Mouse (Mus musculus) megakaryocyte progenitor cell, adult 5-6 weeks (primary cell): ENCODE data around the gene Gpcpd1. TPM values are rescaled to one million over a fixed set of nuclear protein-coding genes. Genes with fewer than 3 reads are reported as not detected.

Experiments
- ATAC-seq: replicated peaks from 2 replicates; pipeline ENCODE4 v1.8.0; 2016; ENCODE audit warnings: mild to moderate bottlenecking, moderate TSS enrichment, inconsistent platforms; ENCODE audit not compliant: poor library complexity
- total RNA-seq, 2 experiments: library from RNA; stranded (forward) in 1 of 2; stranded (reverse) in 1 of 2; fragments of 157-497, 149-512 nt in 1 of 2; fragments of 200-1000 nt in 1 of 2; gene quantifications; 2 replicates each; pipeline versions ENCODE4 v1.2.3 to v1.2.4; 2015 to 2017

Gene Gpcpd1
- total RNA-seq, 2 experiments from 2014 or later, result 17.9 to 28.9 TPM

- ATAC-seq, result no peak
These were observed 69.3 kb downstream of the Gpcpd1 start for GRCm38 (mm10) chr2:132518021-132518901.

- no peak for ATAC-seq
These were observed 70.2 kb downstream of the Gpcpd1 start for GRCm38 (mm10) chr2:132517194-132517836.

GRCm38 (mm10) chr2:132516130-132517030 lies 71.1 kb downstream of the Gpcpd1 start:
- peak; percentile 52 for ATAC-seq

GRCm38 (mm10) chr2:132515607-132516006 lies 71.9 kb downstream of the Gpcpd1 start:
- ATAC-seq, result no peak

- no peak for ATAC-seq
These were observed 72.5 kb downstream of the Gpcpd1 start for GRCm38 (mm10) chr2:132515076-132515475.

DNA sequence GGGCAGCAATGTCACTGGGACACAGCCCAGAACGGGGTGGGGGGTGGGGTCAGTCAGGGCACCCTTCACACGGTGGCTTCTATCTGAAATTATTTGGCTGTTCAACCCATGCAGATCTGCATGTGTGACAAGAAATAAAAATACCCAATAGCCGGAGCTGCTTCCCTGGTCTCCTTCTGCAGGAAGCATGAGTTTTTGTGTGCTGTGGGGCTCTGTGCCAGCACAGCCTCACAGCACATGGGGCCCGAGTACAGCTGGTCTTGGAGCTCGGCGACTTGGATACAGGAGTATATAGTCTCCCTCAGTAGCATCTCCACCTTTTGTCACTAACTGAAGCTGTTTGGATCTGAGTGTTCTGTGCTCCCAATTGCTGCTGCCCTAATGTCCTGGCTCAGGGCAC lies 73.2 kb downstream of the Gpcpd1 start:
- ATAC-seq, result no peak

DNA sequence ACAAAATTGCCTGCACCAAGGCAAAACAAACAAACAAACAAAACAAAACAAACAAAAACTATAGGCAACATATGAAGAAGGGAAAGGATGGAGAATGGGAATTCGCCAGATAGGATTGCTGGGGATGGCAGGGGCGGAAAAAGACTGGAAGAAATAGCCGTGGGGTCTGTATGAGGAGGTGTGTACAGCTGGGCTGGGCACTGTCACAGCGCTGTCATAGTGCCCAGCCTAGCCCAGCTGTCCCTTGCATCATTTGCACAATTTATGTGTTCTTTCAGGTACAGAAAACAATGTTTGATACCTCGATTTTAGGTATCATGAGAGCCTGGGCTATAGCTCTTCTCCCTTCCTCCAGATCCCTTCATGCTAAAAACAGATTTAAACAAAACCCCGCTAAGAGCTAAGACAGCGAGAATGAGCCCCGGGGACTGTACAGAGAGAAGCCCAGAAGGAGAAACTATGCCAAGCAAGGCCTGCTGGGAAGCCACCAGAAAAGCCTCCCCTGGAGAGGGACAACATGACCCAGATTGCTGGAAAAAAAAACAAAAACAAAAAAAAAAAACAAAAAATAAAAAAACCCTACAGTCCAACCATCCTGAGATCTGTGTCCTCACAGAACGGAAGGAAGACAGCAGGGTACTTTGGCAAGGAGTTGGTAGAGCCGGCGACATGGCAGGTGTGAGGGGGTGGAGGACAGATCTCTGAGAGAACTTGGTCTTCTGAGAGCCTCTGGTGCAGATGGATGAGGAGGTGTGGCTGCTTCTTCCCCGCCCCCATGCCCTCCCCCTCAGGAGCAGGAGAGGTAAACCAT lies 74.0 kb downstream of the Gpcpd1 start:
- ATAC-seq, result no peak

- ATAC-seq, result no peak
These were observed 74.6 kb downstream of the Gpcpd1 start for GRCm38 (mm10) chr2:132512977-132513351.

GRCm38 (mm10) chr2:132512051-132512976 lies 75.2 kb downstream of the Gpcpd1 start:
- ATAC-seq, result peak; percentile 67

DNA sequence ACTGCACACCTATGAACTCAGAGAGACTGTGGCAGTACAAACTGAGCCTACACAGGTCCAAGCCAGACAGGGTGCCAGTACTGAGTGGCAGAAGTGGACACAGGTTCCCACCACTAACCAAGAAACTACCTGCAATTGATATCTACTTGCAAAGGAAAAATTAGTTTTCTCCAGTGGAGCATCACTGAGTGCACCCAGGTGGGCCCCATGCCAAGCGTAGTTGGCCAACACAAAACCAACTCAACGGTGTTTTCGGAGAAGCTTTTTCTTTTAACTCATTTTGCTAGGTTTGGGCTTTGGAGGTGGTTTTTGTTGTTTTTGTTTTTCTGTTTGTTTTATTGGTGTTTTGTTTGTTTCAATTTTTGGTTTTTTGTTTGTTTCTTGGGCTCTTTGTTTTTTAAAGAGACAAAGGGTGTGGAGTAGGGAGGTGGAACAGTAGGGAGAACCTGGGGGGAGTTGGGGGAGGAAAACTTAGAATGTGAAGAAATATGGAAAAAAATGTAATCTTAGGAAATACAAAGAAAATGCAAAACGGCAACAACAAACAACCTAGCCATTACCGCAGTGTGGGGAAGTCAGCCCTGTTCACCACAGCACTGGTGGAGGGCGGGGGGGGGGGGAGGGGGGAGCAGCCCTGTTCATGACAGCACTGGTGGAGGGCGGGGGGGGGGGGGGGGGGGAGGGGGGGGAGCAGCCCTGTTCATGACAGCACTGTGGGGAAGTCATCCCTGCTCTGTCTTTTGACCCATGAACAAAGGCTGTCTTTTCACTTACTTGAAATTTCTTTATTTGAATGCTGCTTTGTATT lies 76.3 kb downstream of the Gpcpd1 start:
- ATAC-seq, result peak; percentile 10; the same call in 1 of the 2 replicates

DNA sequence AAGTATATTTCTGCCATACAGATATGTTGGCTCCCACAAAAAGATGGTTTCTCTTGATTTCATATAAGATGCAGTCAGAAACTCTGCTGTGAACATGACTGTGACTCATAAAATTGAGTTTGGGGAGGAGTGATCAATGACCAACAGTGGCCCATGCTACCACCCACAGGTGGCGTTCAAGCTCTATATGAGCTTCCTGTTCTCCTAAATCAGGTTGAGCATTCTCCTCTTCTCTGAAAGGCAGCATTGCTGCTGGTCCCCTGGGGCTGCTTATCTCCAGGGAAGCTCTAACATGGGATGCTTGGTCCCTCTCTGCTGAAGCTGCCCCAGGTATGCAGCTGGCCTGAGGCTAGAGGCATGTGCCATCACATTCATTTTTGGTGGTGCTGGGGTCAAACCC lies 77.8 kb downstream of the Gpcpd1 start:
- 0 out of 2 replicates have a peak, but pooled peaks have one; percentile 10 for ATAC-seq

DNA sequence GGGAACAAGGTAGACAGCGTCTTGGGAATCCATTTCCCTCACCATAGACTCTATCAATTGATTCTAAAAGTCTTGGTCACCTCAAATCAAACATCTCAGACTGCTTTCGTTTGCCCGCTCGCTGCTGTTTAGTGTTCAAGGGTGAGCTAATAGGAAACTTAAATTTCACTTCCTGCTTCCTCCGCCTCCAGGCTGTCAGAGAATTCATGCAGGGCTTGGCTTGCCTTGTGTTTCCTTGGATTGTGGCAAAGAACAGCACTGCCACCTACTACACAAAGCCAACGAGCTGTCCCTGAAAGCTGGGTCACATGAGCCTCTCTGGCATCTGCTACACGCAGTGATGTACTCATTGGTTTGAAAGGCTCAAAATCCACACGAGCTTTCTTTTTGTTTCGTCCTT lies 78.3 kb downstream of the Gpcpd1 start:
- ATAC-seq, result no peak; the same call in 1 of the 2 replicates

DNA sequence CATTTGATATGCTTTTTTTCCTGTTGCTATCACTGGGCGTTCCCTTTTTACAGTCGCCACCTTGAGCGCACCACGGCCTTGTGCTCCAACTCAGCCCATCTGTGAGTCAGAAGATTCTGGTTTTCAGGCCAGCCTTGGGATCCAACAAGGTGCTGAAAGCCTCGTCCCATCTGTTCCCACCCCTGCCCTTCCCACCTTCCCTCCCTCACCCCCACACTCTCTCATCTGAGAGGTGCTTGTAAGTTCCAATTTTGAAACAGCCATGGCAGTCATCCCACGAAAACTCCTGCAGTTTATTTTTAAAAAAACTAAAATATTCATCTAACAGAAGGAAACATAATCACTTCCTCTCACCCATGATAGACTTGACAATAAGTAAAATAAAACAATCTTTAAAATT lies 80.0 kb downstream of the Gpcpd1 start:
- ATAC-seq, result no peak

DNA sequence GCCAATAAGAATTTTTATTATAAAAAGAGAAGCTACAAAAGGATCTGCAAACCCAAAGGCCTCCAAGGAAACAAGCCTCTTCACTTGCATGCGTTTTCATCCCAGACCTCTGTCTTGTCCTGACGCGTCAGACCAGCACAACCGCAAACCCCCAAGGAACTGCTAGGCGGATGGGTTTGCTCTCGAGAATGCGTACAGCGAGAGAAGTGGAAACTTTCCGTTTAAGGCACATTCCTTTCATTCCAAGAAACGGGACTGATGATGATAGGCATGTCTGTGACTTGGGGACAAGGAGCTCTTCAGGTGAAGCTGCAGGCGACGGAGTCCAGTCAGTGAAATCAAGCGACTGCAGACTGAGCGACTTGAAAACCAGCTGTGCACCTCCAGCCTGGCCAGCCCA lies 80.4 kb downstream of the Gpcpd1 start:
- no peak for ATAC-seq

DNA sequence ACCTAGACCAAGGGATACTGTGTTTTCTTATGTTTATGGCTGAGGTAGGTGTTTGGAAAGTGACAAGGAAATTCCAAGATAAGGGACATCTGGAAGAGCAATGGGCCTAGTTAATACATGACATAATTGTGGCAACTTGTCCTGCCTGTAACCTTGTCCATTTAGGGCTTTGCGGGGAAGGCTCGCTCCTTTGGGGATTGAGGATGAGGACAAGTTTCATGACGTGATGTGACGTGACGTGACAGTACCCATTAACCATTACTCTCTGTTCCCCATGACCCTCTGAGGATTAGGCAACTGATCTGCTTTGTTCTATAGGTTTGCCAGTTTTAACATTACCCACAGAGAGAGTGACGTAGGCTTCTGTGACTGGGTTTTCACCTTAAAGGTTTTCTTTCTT lies 81.7 kb downstream of the Gpcpd1 start:
- no peak for ATAC-seq

- no peak for ATAC-seq
These were observed 89.2 kb downstream of the Gpcpd1 start for GRCm38 (mm10) chr2:132498344-132498743.

- ATAC-seq, result peak; percentile 96
These were observed 90.0 kb downstream of the Gpcpd1 start for GRCm38 (mm10) chr2:132497412-132498135.

GRCm38 (mm10) chr2:132493184-132493583 lies 94.3 kb downstream of the Gpcpd1 start:
- no peak for ATAC-seq
